Mouse (Mus musculus): ENCODE results near the gene Slc22a5. TPM values are rescaled to one million over a fixed set of nuclear protein-coding genes. Genes with fewer than 3 reads are reported as not detected.

Slc22a5 gene
- polyA plus RNA-seq, 1 experiment from 2014 or later, result 4.4 TPM

- H3K27me3 ChIP-seq (replicated peaks; ENCODE audit: control insufficient read depth, insufficient read depth, low read length), result no peaks in the 10 kb centered on the region
- H3K36me3 ChIP-seq (ENCODE audit: control insufficient read depth, insufficient read depth, low read length), result no peaks in the 10 kb centered on the region
- WGBS, result 72% methylated on average over 8 of the region's 8 CpGs
- no peak overlapping the region for H3K27ac ChIP-seq (ENCODE audit: low read depth, low read length)
- H3K4me2 ChIP-seq, result no peak overlapping the region
- no peak overlapping the region for H3K9ac ChIP-seq (ENCODE audit: low read depth, low read length)
- H3K9me3 ChIP-seq (ENCODE audit: control insufficient read depth, low read length), result no peaks in the 10 kb centered on the region
- DNase-seq (ENCODE audit: low spot score) (no peak), ATAC-seq (replicated peaks; ENCODE audit: low FRiP score) (no peak)
- H3K4me3 ChIP-seq (ENCODE audit: low read depth, low read length), result no peak overlapping the region
- H3K4me1 ChIP-seq (replicated peaks; ENCODE audit: control insufficient read depth, insufficient read depth, low read length), result no peaks in the 10 kb centered on the region
These were observed 17.2 kb upstream of the Slc22a5 start for GRCm38 (mm10) chr11:53908686-53909085.

DNA sequence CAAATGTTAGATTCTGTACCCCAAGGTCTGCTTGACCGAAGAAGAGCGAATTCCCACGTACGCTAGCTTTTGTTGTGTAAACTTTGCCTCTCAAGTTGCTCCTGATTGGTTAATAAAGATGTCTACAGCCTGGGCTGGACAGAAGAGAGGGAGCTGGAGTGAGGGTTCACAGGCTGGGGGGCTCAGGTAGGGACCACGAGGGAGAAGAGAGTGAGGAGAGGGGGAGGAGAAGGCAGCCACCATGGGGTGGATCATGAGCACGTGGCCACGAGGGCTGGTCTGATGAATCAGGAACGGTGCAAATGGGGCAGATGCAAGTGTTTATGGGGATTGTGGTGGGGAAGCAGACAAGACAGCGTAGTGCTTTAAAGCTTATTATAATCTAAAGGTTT lies 13.1 kb upstream of the Slc22a5 start:
- WGBS, result 79% methylated on average over 9 of the region's 9 CpGs
- 0 out of 2 replicates have a peak, but pooled peaks cover 2% of the 10 kb centered on the region for H3K4me1 ChIP-seq (replicated peaks; ENCODE audit: control insufficient read depth, insufficient read depth, low read length)
- no peak for ATAC-seq (replicated peaks; ENCODE audit: low FRiP score)
- no peak for DNase-seq (ENCODE audit: low spot score)
- H3K9me3 ChIP-seq (ENCODE audit: control insufficient read depth, low read length), result no peaks in the 10 kb centered on the region
- no peak overlapping the region for H3K27ac ChIP-seq (ENCODE audit: low read depth, low read length)
- H3K4me2 ChIP-seq, result no peak overlapping the region
- no peak overlapping the region for H3K4me3 ChIP-seq (ENCODE audit: low read depth, low read length)
- no peak overlapping the region for H3K9ac ChIP-seq (ENCODE audit: low read depth, low read length)
- H3K36me3 ChIP-seq (ENCODE audit: control insufficient read depth, insufficient read depth, low read length), result no peaks in the 10 kb centered on the region
- no peaks in the 10 kb centered on the region for H3K27me3 ChIP-seq (replicated peaks; ENCODE audit: control insufficient read depth, insufficient read depth, low read length)

GRCm38 (mm10) chr11:53903781-53904533 lies 12.5 kb upstream of the Slc22a5 start:
- WGBS, result 64% methylated on average over 16 of the region's 16 CpGs

DNA sequence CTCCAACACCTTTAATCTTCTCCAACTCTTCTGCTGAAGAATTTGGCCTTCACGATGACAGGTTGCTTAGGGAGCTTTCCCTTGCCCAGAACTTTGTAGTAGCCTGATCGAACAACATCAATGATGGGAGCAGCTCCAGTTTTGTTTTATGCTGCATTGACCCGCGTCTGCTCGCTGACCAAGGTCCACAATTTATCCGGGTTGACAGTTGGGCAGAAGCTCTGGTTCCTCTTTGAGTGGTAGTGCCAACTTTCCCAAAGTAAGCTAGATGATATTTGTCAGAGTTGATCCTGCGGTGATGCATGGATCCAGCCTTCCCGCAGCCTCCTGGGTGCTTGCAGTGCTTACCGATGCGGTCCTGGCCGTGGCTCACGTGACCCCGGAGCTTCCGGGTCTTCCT lies 11.3 kb upstream of the Slc22a5 start:
- WGBS, result 84% methylated on average over 14 of the region's 14 CpGs
- no peak overlapping the region for H3K27ac ChIP-seq (ENCODE audit: low read depth, low read length)
- no peak for DNase-seq (ENCODE audit: low spot score)
- H3K9ac ChIP-seq (ENCODE audit: low read depth, low read length), result no peak overlapping the region
- ATAC-seq (replicated peaks; ENCODE audit: low FRiP score), result no peak
- no peaks in the 10 kb centered on the region for H3K27me3 ChIP-seq (replicated peaks; ENCODE audit: control insufficient read depth, insufficient read depth, low read length)
- 0 out of 2 replicates have a peak, but pooled peaks cover 2% of the 10 kb centered on the region for H3K4me1 ChIP-seq (replicated peaks; ENCODE audit: control insufficient read depth, insufficient read depth, low read length)
- H3K4me2 ChIP-seq, result no peak overlapping the region
- no peak overlapping the region for H3K4me3 ChIP-seq (ENCODE audit: low read depth, low read length)
- H3K36me3 ChIP-seq (ENCODE audit: control insufficient read depth, insufficient read depth, low read length), result no peaks in the 10 kb centered on the region
- H3K9me3 ChIP-seq (ENCODE audit: control insufficient read depth, low read length), result no peaks in the 10 kb centered on the region

More at GRCm38 (mm10) chr11:53903781-53904533, 12.5 kb upstream of the Slc22a5 start:
- ATAC-seq (replicated peaks; ENCODE audit: low FRiP score) (no peak), DNase-seq (ENCODE audit: low spot score) (no peak)
- H3K9ac ChIP-seq (ENCODE audit: low read depth, low read length), result no peak overlapping the region
- 0 out of 2 replicates have a peak, but pooled peaks cover 2% of the 10 kb centered on the region for H3K4me1 ChIP-seq (replicated peaks; ENCODE audit: control insufficient read depth, insufficient read depth, low read length)
- H3K9me3 ChIP-seq (ENCODE audit: control insufficient read depth, low read length), result no peaks in the 10 kb centered on the region
- no peaks in the 10 kb centered on the region for H3K36me3 ChIP-seq (ENCODE audit: control insufficient read depth, insufficient read depth, low read length)
- no peak overlapping the region for H3K4me2 ChIP-seq
- H3K27me3 ChIP-seq (replicated peaks; ENCODE audit: control insufficient read depth, insufficient read depth, low read length), result no peaks in the 10 kb centered on the region
- H3K4me3 ChIP-seq (ENCODE audit: low read depth, low read length), result no peak overlapping the region
- H3K27ac ChIP-seq (ENCODE audit: low read depth, low read length), result no peak overlapping the region

- Histone ChIP-seq H3K4me3 (ENCODE audit: low read depth, low read length) (no peak overlapping the region), H3K9ac (ENCODE audit: low read depth, low read length) (no peak overlapping the region), H3K9me3 (ENCODE audit: control insufficient read depth, low read length) (no peaks in the 10 kb centered on the region), H3K27ac (ENCODE audit: low read depth, low read length) (no peak overlapping the region), H3K27me3 (replicated peaks; ENCODE audit: control insufficient read depth, insufficient read depth, low read length) (no peaks in the 10 kb centered on the region), H3K4me1 (replicated peaks; ENCODE audit: control insufficient read depth, insufficient read depth, low read length) (0 out of 2 replicates have a peak, but pooled peaks cover 2% of the 10 kb centered on the region), H3K4me2 (no peak overlapping the region), H3K36me3 (ENCODE audit: control insufficient read depth, insufficient read depth, low read length) (no peaks in the 10 kb centered on the region)
- no peak for ATAC-seq (replicated peaks; ENCODE audit: low FRiP score)
- no peak for DNase-seq (ENCODE audit: low spot score)
- WGBS, result 48% methylated on average over 1 of the region's 1 CpGs
These were observed 9.5 kb upstream of the Slc22a5 start for GRCm38 (mm10) chr11:53900991-53901390.

DNA sequence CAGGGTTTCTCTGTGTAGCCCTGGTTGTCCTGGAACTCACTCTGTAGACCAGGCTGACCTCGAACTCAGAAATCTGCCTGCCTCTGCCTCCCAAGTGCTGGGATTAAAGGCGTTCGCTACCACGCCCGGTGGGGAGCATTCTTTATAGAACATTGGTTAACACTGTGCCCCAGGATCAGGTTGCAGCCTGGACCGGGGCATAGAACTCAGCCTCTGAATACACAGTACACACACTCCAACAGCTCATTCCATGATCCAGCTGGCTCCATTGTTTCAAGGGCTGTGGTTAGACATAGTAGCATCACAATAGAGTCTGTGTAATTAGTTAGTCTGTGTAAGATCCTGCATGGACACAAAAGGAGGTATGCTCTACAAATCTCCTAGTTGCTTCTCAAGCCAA lies 8.5 kb upstream of the Slc22a5 start:
- Histone ChIP-seq H3K9ac (ENCODE audit: low read depth, low read length) (no peak overlapping the region), H3K27ac (ENCODE audit: low read depth, low read length) (no peak overlapping the region)

GRCm38 (mm10) chr11:53899004-53899403 lies 7.5 kb upstream of the Slc22a5 start:
- DNase-seq (ENCODE audit: low spot score), result no peak
- Histone ChIP-seq H3K27ac (ENCODE audit: low read depth, low read length) (no peak overlapping the region), H3K4me3 (ENCODE audit: low read depth, low read length) (no peak overlapping the region)

More for the DNA sequence above, 8.5 kb upstream of the Slc22a5 start:
- Histone ChIP-seq H3K36me3 (ENCODE audit: control insufficient read depth, insufficient read depth, low read length) (no peaks in the 10 kb centered on the region), H3K9me3 (ENCODE audit: control insufficient read depth, low read length) (no peaks in the 10 kb centered on the region), H3K4me3 (ENCODE audit: low read depth, low read length) (no peak overlapping the region), H3K4me1 (replicated peaks; ENCODE audit: control insufficient read depth, insufficient read depth, low read length) (0 out of 2 replicates have a peak, but pooled peaks cover 2% of the 10 kb centered on the region), H3K4me2 (no peak overlapping the region), H3K27me3 (replicated peaks; ENCODE audit: control insufficient read depth, insufficient read depth, low read length) (no peaks in the 10 kb centered on the region)
- no peak for ATAC-seq (replicated peaks; ENCODE audit: low FRiP score)
- no peak for DNase-seq (ENCODE audit: low spot score)
- WGBS, result 92% methylated on average over 6 of the region's 6 CpGs

DNA sequence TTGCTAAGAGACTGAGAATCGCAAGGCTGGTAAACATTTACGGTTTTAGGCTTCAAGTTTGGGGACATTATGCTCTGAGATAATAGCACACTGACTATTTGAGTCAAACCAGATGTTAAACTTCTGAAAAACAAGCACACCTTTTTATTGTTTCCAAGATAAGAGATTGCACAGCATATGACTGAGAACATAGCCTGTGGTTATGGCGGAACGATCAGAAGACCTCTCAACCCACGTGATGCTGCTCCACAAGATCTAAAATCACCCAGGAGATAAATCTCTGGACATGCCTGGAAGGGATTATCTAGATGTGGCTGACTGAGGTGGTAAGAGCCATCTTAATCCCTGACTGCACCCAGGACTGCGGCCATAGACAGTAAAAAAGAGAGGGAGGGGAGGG lies 5.5 kb upstream of the Slc22a5 start:
- 73% methylated on average over 6 of the region's 6 CpGs for WGBS
- DNase-seq (ENCODE audit: low spot score), result no peak
- H3K9me3 ChIP-seq (ENCODE audit: control insufficient read depth, low read length), result no peaks in the 10 kb centered on the region

More at GRCm38 (mm10) chr11:53899004-53899403, 7.5 kb upstream of the Slc22a5 start:
- Histone ChIP-seq H3K9ac (ENCODE audit: low read depth, low read length) (no peak overlapping the region), H3K9me3 (ENCODE audit: control insufficient read depth, low read length) (no peaks in the 10 kb centered on the region), H3K27me3 (replicated peaks; ENCODE audit: control insufficient read depth, insufficient read depth, low read length) (no peaks in the 10 kb centered on the region), H3K36me3 (ENCODE audit: control insufficient read depth, insufficient read depth, low read length) (no peaks in the 10 kb centered on the region), H3K4me1 (replicated peaks; ENCODE audit: control insufficient read depth, insufficient read depth, low read length) (0 out of 2 replicates have a peak, but pooled peaks cover 2% of the 10 kb centered on the region), H3K4me2 (no peak overlapping the region)
- 57% methylated on average over 3 of the region's 3 CpGs for WGBS
- no peak for ATAC-seq (replicated peaks; ENCODE audit: low FRiP score)

DNA sequence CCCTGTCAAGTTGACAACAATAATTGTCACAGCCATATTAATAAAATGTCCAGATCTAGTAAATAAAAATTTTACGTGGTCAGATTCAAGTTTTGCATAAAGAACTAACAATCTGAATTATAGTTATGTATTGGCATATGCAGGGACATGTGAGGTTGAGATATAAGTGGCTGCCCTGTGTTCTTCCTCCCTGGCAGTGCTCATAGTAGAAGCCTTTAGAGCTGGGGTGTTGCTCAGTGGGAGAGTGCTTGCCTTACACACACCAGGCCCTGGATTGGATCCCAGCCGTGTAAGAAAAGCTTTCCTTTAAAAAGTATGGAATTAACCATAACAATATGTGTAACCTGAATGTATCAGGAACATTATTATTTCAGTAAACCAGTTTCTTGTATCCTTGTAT lies 2.0 kb upstream of the Slc22a5 start:
- peaks cover 16% of the 10 kb centered on the region for H3K4me1 ChIP-seq (replicated peaks; ENCODE audit: control insufficient read depth, insufficient read depth, low read length)
- DNase-seq (ENCODE audit: low spot score) (no peak), ATAC-seq (replicated peaks; ENCODE audit: low FRiP score) (no peak)
- H3K27me3 ChIP-seq (replicated peaks; ENCODE audit: control insufficient read depth, insufficient read depth, low read length), result no peaks in the 10 kb centered on the region
- H3K9me3 ChIP-seq (ENCODE audit: control insufficient read depth, low read length), result no peaks in the 10 kb centered on the region
- H3K9ac ChIP-seq (ENCODE audit: low read depth, low read length), result no peak overlapping the region; the same call in 1 of the 2 replicates
- H3K4me2 ChIP-seq, result peak overlapping the region; percentile 43
- no peaks in the 10 kb centered on the region for H3K36me3 ChIP-seq (ENCODE audit: control insufficient read depth, insufficient read depth, low read length)
- WGBS, result 62% methylated on average over 2 of the region's 2 CpGs
- H3K4me3 ChIP-seq (ENCODE audit: low read depth, low read length), result no peak overlapping the region
- peak overlapping the region; percentile 7; the same call in 1 of the 2 replicates for H3K27ac ChIP-seq (ENCODE audit: low read depth, low read length)

More for the DNA sequence above, 5.5 kb upstream of the Slc22a5 start:
- no peaks in the 10 kb centered on the region for H3K27me3 ChIP-seq (replicated peaks; ENCODE audit: control insufficient read depth, insufficient read depth, low read length)
- H3K9ac ChIP-seq (ENCODE audit: low read depth, low read length), result no peak overlapping the region
- H3K4me2 ChIP-seq, result no peak overlapping the region
- no peaks in the 10 kb centered on the region for H3K36me3 ChIP-seq (ENCODE audit: control insufficient read depth, insufficient read depth, low read length)
- H3K27ac ChIP-seq (ENCODE audit: low read depth, low read length), result no peak overlapping the region
- ATAC-seq (replicated peaks; ENCODE audit: low FRiP score), result no peak
- H3K4me3 ChIP-seq (ENCODE audit: low read depth, low read length), result no peak overlapping the region
- peaks cover 4% of the 10 kb centered on the region; the same call in 1 of the 2 replicates for H3K4me1 ChIP-seq (replicated peaks; ENCODE audit: control insufficient read depth, insufficient read depth, low read length)

Data from liver, embryonic 11.5 days (tissue).